Comparison of ENCODE assay signal across 15 mouse cellular contexts in the genomic region with DNA sequence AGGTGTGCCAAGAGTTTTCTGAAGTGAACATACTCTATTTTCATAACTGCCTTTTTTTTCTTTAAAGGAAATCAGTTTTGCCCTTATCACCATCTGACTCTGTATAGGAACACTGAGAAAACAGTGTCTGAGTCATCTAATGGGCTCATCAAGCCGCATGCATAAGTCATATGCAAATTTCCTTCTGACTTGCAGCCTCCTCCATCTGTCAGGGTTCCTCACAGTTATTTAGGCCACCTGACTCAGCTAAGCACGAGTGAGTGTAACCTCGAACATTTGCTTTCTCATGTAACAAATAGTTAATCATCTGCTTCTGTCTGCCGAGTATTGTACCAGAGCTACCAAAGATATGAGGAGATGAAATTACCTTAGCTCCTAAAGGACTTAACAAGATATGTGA. TPM values are rescaled to one million over a fixed set of nuclear protein-coding genes. Genes with fewer than 3 reads are reported as not detected.
DNase-seq lines count a peak whose midpoint lies in the region; ATAC-seq and TF ChIP-seq lines count a peak whose summit lies in the region.
"Had no signal": no experiment of that assay in that cellular context is flagged by ENCODE, and none has a peak within 500 bp of the region (broad histone marks: within the 10 kb centered on the region; RNA-seq: fewer than 3 reads in every experiment).

No protein-coding gene starts in this region.

- WGBS in forebrain, embryonic 16.5 days: 46% methylated on average over 4 of the region's 4 CpGs
- 53% methylated on average over 4 of the region's 4 CpGs for WGBS in lung, postnatal 0 days
- 62% methylated on average over 4 of the region's 4 CpGs for WGBS in midbrain, embryonic 13.5 days

- no peak overlapping the region for H3K9ac ChIP-seq in forebrain, embryonic 16.5 days (replicated peaks; ENCODE audit: low read depth, low read length)
- H3K9ac ChIP-seq in lung, postnatal 0 days (replicated peaks; ENCODE audit: low read depth): no peak overlapping the region
- no peak overlapping the region for H3K9ac ChIP-seq in midbrain, embryonic 13.5 days (replicated peaks)
- H3K9ac ChIP-seq: heart, embryonic 13.5 days; intestine, embryonic 15.5 days; liver, embryonic 12.5 days had no signal

- TF ChIP-seq EP300 in lung, postnatal 0 days (IDR thresholded peaks at IDR 0.05): no peak

- no peak overlapping the region for H3K27ac ChIP-seq in forebrain, embryonic 16.5 days (ENCODE audit: low read length)
- H3K27ac ChIP-seq in lung, postnatal 0 days (ENCODE audit: low read length): no peak overlapping the region
- H3K27ac ChIP-seq in midbrain, embryonic 13.5 days: no peak overlapping the region
- H3K27ac ChIP-seq: embryonic facial prominence, embryonic 10.5 days; heart, embryonic 13.5 days; intestine, embryonic 15.5 days; liver, embryonic 12.5 days; macrophage had no signal

- H3K4me3 ChIP-seq in forebrain, embryonic 16.5 days (replicated peaks; ENCODE audit: low read length): no peak overlapping the region
- H3K4me3 ChIP-seq in lung, postnatal 0 days (ENCODE audit: low read depth, low read length): no peak overlapping the region
- H3K4me3 ChIP-seq in midbrain, embryonic 13.5 days (replicated peaks): no peak overlapping the region
- H3K4me3 ChIP-seq: embryonic facial prominence, embryonic 10.5 days; heart, embryonic 13.5 days; intestine, embryonic 15.5 days; liver, embryonic 12.5 days had no signal

- H3K9me3 ChIP-seq in forebrain, embryonic 16.5 days (ENCODE audit: control insufficient read depth, low read length): no peaks in the 10 kb centered on the region
- H3K9me3 ChIP-seq in lung, postnatal 0 days (ENCODE audit: low read length): no peaks in the 10 kb centered on the region
- H3K9me3 ChIP-seq in midbrain, embryonic 13.5 days: no peaks in the 10 kb centered on the region
- H3K9me3 ChIP-seq: embryonic facial prominence, embryonic 10.5 days; heart, embryonic 13.5 days; intestine, embryonic 15.5 days; liver, embryonic 12.5 days had no signal

- peak; percentile 99 for ATAC-seq in frontal cortex, adult (ENCODE audit: low TSS enrichment)
- peak; percentile 93 for ATAC-seq in forebrain, embryonic 16.5 days
- ATAC-seq in lung, postnatal 0 days: no peak
- no peak for ATAC-seq in midbrain, embryonic 13.5 days
- ATAC-seq: intestine, embryonic 15.5 days; liver, embryonic 12.5 days had no signal

- no peaks in the 10 kb centered on the region for H3K4me1 ChIP-seq in forebrain, embryonic 16.5 days (replicated peaks; ENCODE audit: control insufficient read depth, insufficient read depth, low read length)
- no peaks in the 10 kb centered on the region for H3K4me1 ChIP-seq in lung, postnatal 0 days (ENCODE audit: insufficient read depth, low read depth, low read length)
- H3K4me1 ChIP-seq in midbrain, embryonic 13.5 days (replicated peaks): no peaks in the 10 kb centered on the region
- H3K4me1 ChIP-seq: embryonic facial prominence, embryonic 10.5 days; intestine, embryonic 15.5 days; liver, embryonic 12.5 days had no signal

- TF ChIP-seq CTCF in lung, postnatal 0 days (IDR thresholded peaks at IDR 0.05): no peak

- H3K36me3 ChIP-seq in forebrain, embryonic 16.5 days (ENCODE audit: control insufficient read depth, insufficient read depth): no peaks in the 10 kb centered on the region
- H3K36me3 ChIP-seq in lung, postnatal 0 days (ENCODE audit: insufficient read depth, low read length): no peaks in the 10 kb centered on the region
- no peaks in the 10 kb centered on the region for H3K36me3 ChIP-seq in midbrain, embryonic 13.5 days
- H3K36me3 ChIP-seq: embryonic facial prominence, embryonic 10.5 days; heart, embryonic 13.5 days; intestine, embryonic 15.5 days; liver, embryonic 12.5 days had no signal

- no peak for DNase-seq in frontal cortex, postnatal 10 days (ENCODE audit: low spot score in 2 of 2)
- peak; percentile 68 for DNase-seq in right cerebral cortex, adult 18-20 months
- no peak for DNase-seq in right cerebral cortex, postnatal 14 days
- peak; percentile 67 for DNase-seq in telencephalon, adult 2 months (ENCODE audit: low read depth, low spot score)
- no peak for DNase-seq in lung, postnatal 0 days (ENCODE audit: low spot score)
- DNase-seq: cerebellum, adult 9-10 months; kidney, postnatal 4 days had no signal

- no peak overlapping the region for H3K4me2 ChIP-seq in forebrain, embryonic 16.5 days (ENCODE audit: low read length)
- no peak overlapping the region for H3K4me2 ChIP-seq in lung, postnatal 0 days (replicated peaks; ENCODE audit: low read depth, low read length)
- no peak overlapping the region for H3K4me2 ChIP-seq in midbrain, embryonic 13.5 days (replicated peaks)
- H3K4me2 ChIP-seq: heart, embryonic 13.5 days; intestine, embryonic 15.5 days; liver, embryonic 12.5 days had no signal

- H3K27me3 ChIP-seq in forebrain, embryonic 16.5 days (replicated peaks; ENCODE audit: control insufficient read depth, insufficient read depth, low read length): no peaks in the 10 kb centered on the region
- H3K27me3 ChIP-seq in lung, postnatal 0 days (replicated peaks; ENCODE audit: insufficient read depth, low read length): no peaks in the 10 kb centered on the region
- no peaks in the 10 kb centered on the region for H3K27me3 ChIP-seq in midbrain, embryonic 13.5 days
- H3K27me3 ChIP-seq: heart, embryonic 13.5 days; intestine, embryonic 15.5 days; liver, embryonic 12.5 days had no signal

RNA-seq across cellular contexts. Expression of gene Prrc2c, which starts 33.3 kb away (rescaled TPM):
- polyA plus RNA-seq in forebrain, embryonic 16.5 days (2015; fragmentation: Nextera tagmentation; extraction: Ambion mirVana): 123 and 134 TPM in 2 replicates
- polyA plus RNA-seq in lung, postnatal 0 days (2015; fragmentation: Nextera tagmentation; extraction: Ambion mirVana): 108 and 114 TPM in 2 replicates
- polyA plus RNA-seq in midbrain, embryonic 13.5 days (2015; fragmentation: Nextera tagmentation; extraction: Ambion mirVana): 171 and 187 TPM in 2 replicates

RNA-seq across cellular contexts. Expression of gene Fmo4, which starts 40.1 kb away (rescaled TPM):
- polyA plus RNA-seq in forebrain, embryonic 16.5 days (2015; fragmentation: Nextera tagmentation; extraction: Ambion mirVana): 0.13 and 0.31 TPM in 2 replicates
- 1.6 and 2.5 TPM in 2 replicates for polyA plus RNA-seq in lung, postnatal 0 days (2015; fragmentation: Nextera tagmentation; extraction: Ambion mirVana)
- polyA plus RNA-seq in midbrain, embryonic 13.5 days (2015; fragmentation: Nextera tagmentation; extraction: Ambion mirVana): 0.40 and 1.1 TPM in 2 replicates
- polyA plus RNA-seq: macrophage had no signal

Comparison
In these comparisons a context has a peak if more than half of its experiments do, and no peak if none do; other contexts are left out.
1. DNase-seq: peak in right cerebral cortex, adult 18-20 months (single experiment) and telencephalon, adult 2 months (single experiment); none in frontal cortex, postnatal 10 days (0 of 2), right cerebral cortex, postnatal 14 days (single experiment) and lung, postnatal 0 days (single experiment).
2. ATAC-seq: peak in frontal cortex, adult (single experiment) and forebrain, embryonic 16.5 days (single experiment); none in lung, postnatal 0 days (single experiment) and midbrain, embryonic 13.5 days (single experiment).